Mouse (Mus musculus): ENCODE results near the gene Spock1. TPM values are rescaled to one million over a fixed set of nuclear protein-coding genes. Genes with fewer than 3 reads are reported as not detected.

The Spock1 gene
- total RNA-seq, 2 experiments from 2014 or later, result 212 to 215 TPM

- no peak for DNase-seq (ENCODE audit: low spot score in 2 of 2)
These were observed 40.5 kb downstream of the Spock1 start for GRCm38 (mm10) chr13:57867586-57867985.

- no peak for DNase-seq (ENCODE audit: low spot score in 2 of 2)
These were observed 43.1 kb downstream of the Spock1 start for GRCm38 (mm10) chr13:57865029-57865428.

DNA sequence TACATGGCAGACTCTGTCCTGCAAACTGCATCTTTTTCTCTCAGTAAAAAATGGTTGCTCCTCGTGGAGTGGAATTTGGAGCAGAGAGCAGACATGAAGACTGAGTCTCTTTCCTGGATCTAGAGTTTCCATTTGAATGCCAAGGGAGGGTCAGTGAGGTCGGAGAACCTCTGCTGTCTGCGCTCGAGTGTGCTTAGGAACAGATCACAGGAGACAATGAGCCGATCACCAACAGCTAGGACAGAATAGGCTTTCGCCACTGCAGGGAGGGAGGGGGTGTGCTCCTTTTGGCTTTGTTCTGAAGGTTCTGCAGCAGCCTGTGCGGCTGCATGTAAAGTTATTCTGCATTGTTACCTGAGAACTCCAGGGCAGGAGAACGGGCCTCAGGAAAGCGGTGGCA, 49.6 kb downstream of the Spock1 start:
- DNase-seq (ENCODE audit: low spot score in 2 of 2), result no peak

DNA sequence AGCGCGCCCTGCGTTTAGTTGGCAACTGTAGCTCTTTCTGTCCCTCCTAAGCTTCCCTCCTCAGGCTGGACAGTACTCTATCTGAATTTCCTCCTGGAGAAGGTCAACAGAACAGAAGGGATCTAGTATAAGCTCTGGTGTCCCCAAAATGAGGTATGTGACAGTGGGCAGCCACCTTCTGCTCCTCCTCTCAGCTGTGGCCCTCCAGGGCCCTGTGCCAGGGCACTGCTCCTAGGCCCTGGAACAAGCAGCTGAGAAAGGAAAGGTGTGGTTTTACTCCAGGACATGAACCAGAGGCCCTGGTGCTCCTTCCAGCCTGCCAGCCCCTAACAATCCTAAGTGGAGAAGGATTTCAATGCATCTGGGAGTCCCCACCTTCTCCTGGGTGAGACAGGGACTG, 51.1 kb downstream of the Spock1 start:
- DNase-seq (ENCODE audit: low spot score in 2 of 2), result no peak

DNA sequence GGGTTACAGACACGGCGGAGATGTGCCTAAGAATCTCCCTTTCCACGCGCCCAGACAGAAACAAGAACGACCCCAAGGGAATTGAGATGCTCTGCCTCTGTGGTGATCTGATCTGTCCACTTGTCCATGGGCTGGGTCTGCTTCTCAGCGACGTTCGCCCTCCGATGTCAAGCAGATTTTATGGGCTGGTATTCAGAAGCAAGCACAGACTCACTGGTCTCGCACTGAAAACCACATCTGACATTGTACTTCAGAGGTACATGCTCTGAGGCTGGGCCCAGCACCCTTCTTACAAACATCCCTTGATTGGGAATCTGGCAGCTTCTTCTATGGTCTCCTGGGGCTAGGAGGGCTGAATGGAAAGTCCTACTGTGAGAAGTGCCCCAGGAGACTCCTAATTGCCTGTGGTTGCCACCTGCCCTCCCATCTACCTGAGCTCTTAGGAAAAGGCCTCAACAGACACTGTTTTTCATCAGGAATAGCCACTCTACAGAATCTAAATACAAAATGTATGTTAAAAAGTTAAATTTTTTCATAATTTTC, 51.8 kb downstream of the Spock1 start:
- no peak for DNase-seq (ENCODE audit: low spot score in 2 of 2)

DNA sequence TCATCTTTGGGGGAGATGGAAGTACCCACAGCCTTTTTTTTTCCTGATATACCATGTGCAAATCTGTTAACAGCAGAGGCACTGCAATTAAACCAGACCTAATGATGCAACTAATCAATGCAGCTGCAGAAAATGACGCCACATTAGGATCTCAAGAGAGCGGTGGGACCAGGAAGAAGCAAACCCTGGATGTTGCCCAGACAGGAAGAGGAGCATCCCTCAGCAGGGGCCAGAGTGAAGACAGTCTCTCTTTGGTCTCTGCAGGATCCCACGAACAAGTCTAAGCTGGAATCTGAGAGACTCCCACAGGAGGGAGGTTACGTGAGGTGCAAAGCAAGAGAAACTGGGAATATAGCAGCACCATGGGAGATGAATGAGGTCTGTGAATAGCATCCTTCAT, 52.4 kb downstream of the Spock1 start:
- no peak for DNase-seq (ENCODE audit: low spot score in 2 of 2)

DNA sequence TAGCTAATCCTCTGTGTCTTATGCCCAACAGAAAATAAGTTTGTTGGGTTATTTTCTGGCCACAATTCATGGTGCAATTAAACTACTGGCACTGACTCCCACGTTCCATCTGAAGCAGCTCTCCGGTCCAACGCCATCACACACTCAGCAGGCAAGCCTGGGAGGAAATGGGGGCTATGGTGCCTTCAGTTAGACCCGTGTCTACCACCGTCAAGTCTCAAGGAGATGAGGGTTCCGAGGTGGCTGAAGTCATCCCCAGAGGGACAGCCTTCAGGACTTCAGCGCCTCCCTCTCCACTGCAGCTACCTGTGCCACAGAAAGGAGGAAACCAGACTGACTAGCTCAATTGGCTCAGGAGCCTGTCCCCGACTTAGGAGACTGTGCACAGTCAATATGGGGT, 53.7 kb downstream of the Spock1 start:
- DNase-seq (ENCODE audit: low spot score in 2 of 2), result peak; percentile 20 to 24

- no peak for DNase-seq (ENCODE audit: low spot score in 2 of 2)
These were observed 54.5 kb downstream of the Spock1 start for GRCm38 (mm10) chr13:57853621-57854020.

DNA sequence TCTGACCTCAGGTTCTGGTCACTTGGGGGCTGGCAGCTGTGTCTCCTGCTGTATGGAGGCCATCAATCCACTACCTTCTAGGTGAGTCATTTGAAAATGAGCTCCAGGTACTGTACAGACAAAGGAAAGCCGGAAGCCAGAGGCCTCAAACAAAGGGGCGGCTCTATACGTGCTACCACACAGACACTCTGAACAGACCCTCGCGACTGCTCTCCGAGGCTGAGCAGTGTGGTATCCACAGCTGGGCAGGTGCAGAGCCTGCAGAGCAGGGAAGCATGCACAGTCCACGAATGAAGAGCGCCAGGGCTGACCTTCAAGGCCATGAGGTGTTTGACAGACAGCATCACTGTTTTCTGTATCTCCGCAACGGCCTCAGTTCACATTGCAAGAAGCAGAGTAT, 55.0 kb downstream of the Spock1 start:
- DNase-seq (ENCODE audit: low spot score in 2 of 2), result no peak

DNA sequence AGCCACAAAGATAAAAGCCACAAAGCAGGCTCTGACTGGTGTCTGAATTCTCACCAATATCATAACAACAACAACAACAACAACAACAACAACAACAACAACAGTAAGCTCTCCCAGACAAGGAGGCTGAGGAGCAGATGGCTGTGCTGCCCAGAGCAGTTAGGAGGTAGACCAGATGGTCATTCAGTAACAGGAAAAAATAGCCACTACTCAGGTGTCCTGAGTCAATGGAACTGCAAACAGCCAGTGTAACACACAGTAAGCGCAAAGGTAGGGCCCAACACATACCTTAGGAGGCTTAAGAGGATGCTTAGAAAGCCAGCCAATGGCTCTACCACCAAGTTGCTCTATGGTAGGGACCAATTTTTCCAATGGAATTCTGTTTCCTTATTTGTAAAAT, 59.2 kb downstream of the Spock1 start:
- DNase-seq (ENCODE audit: low spot score in 2 of 2), result no peak

- DNase-seq (ENCODE audit: low spot score in 2 of 2), result no peak
These were observed 61.0 kb downstream of the Spock1 start for GRCm38 (mm10) chr13:57847101-57847500.

DNA sequence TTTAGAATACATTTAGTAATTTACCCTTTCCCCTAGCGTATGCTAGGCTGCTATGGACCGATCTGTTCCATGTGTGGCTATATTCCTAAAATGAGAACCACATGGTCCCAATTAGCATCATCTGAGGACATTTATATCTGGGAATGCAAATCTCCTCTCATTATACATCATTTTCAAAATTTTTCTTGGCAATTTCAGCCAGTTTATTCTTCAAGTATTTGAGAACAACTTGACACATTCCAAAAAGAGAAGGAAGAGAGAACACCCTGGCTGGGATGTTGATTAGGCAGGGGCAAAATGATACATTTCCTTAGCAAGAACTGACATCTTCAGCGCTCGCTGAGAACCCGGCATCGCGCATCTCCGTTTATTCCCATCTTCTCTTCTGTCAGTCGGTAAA, 61.7 kb downstream of the Spock1 start:
- DNase-seq (ENCODE audit: low spot score in 2 of 2), result no peak

DNA sequence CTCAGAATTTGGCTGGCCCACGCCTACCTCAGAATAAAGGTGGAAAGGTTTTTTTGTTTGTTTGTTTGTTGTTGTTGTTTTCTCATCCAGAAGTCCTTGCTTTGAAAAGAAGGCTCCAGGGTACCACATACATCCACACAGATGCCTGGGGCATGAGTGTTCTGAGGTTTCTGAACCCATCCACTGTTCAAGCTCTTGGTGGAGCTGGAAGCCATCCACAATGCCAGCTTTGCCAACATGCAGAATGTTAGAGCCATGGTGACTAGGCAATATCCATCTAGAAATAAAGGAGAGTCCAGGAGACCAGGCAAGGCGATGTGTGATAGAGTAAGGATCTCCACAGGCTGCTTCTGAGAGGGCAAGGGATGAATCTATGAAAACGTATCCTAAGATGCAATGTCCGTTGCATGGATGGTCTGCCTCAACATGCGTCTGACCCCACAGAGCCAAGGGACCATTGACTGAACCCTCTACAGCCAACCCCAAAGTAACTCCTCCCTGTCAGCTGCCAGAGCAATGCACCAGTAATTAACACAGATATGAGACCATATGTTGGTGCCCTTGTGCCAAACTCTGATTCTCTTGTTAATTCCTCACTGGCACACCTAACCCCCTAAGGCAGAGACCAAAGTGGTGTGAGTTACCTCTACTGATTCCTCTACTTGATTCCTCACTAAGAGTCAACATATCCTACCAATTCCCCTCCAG, 66.8 kb downstream of the Spock1 start:
- DNase-seq (ENCODE audit: low spot score in 2 of 2), result no peak

DNA sequence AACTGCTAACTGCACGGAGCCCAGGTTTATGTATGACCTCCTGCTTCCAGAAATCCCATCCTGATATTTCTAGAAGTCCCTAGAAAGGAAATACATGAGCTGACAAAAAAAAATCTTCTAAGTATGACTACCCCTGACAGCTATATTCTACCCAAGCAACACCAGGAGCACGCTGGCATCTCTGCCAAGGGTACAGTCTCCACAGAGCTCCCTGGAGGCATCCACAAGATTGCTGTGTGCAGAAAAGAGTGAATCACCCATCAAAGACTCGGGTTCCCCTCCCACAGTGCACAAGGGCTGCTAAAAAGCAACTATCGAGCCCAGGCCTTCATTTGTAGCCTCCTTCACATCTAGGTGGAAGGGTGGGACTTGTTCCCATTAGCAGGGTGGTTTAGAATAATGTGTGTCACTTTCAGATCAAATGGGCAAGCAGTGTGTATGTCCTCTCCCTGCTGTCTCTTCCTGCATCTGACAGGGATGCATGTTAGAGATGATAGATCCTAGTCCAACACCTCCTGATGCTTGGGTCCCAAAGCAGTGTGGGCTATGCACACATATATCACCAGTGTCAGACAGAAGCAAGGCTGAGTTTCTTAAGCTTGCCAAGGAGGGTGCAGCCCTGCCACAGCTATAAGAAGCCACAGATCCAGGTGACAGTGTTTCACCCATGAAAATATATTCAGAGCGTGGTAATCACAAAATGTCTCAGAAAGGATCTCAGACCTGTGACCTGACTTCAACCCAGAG, 70.3 kb downstream of the Spock1 start:
- DNase-seq (ENCODE audit: low spot score in 2 of 2), result peak in 1 of 2 experiments; percentile 41

DNA sequence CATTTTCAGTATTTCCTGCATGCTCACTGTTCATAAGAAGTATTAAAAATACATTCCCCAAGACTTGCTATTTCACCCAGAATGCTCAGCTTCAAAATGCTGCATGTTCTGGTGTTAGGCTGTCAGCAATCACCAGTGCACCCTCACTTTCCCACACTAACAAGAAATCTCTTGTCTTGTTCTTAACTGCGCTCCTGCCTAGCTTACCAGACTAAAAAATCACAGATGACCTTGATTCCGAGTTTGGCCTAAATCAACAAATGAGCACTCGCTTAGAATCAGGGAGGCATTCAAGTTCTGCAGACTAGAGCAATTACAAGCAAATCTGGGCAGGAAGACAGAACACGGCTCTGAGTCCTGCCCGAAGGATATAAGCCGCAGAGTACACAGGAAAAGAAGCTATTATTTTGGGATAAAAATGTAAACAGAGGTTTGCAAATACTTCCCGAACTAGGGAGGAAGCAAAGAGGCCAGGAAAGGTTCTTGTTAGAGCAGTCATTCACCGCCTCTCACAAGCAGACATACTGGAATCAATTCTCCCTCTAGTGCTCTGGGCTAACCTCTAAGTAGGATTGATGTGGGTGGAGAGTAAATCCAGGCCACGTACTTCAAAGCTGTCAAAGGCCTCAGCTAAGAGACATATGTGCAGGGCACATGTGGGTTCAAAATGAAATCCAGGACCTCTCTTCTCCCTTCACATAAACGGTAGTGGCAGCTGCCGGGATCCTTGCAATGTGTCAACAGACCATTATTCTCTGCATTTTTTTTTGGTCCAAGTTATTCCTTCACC, 76.6 kb downstream of the Spock1 start:
- DNase-seq (ENCODE audit: low spot score in 2 of 2), result no peak

DNA sequence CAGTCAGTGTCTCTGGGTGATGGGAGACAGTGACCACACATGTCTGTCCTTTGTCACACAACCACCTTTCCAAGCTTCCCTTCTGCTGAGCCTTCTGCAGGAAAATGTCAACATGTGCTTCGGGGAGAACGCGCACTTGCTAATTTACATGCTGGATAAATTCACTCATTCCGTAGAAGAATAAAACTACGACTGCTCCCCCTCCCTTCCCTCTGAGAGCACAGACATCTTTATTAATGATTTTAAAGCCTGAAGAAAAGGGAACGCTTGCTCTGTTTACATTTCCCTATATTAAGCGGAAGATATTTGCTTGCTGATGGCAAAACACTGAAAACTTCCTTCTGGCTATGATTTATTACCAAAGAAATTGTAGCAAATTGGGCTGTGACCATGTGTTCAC, 77.2 kb downstream of the Spock1 start:
- peak in 1 of 2 experiments; percentile 32 for DNase-seq (ENCODE audit: low spot score in 2 of 2)

- DNase-seq (ENCODE audit: low spot score in 2 of 2), result no peak
These were observed 78.0 kb downstream of the Spock1 start for GRCm38 (mm10) chr13:57830091-57830490.

DNA sequence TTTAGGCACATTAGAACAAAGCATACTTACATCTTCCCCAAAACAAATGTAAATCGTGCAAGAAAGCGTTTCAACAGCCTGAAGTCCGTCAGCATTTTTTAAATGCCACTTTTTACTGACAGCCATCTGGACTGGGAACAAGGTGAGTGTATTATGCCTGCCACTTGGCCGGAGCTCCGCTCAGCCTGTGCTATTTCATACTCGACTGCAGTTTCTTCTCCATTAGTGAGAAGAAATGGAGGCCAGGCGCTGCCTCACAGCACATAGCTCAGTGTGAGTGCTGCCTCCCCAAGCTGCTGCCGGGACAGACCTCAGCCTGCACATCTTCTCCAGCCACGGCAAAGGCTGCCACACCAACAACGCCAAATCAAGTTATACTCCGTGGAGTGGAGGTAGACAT, 91.9 kb downstream of the Spock1 start:
- DNase-seq (ENCODE audit: low spot score in 2 of 2), result no peak

DNA sequence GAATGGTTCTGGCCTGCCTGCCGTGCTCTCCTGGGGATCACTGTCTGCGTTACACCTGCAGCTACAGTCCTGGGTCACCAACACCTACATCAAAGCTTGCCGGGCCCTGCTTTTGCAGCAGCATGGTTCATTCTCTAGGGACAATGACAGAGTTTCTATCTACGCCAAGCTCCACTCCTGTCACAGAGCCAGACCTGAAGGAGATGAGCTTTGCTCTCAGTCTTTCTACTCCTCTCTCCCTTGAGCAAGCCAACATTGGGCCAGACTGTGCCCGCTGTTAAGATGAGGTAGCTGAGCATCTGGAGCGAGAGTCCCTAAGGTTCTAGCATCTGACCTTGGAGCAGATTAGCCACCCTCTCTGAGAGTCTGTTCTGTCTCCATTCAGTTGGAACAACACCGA, 95.5 kb downstream of the Spock1 start:
- DNase-seq (ENCODE audit: low spot score in 2 of 2), result no peak

DNA sequence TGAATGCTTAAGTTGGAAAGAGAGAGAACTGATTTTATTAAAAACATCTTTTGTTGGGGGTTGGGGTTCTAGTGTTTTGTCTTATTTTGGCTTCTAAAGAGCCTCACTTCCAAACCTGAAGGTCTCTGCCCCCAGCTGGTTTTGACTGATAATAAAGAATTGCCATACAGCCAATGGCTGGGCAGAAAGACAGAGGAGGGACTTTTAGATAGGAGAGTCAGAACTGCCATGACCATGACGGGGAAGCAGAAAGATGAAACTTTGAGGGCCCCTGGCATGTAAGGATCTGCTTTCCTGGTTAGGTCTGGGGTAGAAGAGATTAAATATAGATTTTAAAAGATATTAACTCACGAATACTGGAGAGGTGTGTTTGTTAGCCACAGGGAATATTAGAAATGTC, 96.9 kb downstream of the Spock1 start:
- no peak for DNase-seq (ENCODE audit: low spot score in 2 of 2)

GRCm38 (mm10) chr13:57810816-57811215, 97.3 kb downstream of the Spock1 start:
- no peak for DNase-seq (ENCODE audit: low spot score in 2 of 2)

GRCm38 (mm10) chr13:57810083-57810482, 98.0 kb downstream of the Spock1 start:
- no peak for DNase-seq (ENCODE audit: low spot score in 2 of 2)

Data from layer of hippocampus, adult 18-20 months (tissue).